Comparison of ENCODE assay signal across 8 mouse cellular contexts in the genomic region with DNA sequence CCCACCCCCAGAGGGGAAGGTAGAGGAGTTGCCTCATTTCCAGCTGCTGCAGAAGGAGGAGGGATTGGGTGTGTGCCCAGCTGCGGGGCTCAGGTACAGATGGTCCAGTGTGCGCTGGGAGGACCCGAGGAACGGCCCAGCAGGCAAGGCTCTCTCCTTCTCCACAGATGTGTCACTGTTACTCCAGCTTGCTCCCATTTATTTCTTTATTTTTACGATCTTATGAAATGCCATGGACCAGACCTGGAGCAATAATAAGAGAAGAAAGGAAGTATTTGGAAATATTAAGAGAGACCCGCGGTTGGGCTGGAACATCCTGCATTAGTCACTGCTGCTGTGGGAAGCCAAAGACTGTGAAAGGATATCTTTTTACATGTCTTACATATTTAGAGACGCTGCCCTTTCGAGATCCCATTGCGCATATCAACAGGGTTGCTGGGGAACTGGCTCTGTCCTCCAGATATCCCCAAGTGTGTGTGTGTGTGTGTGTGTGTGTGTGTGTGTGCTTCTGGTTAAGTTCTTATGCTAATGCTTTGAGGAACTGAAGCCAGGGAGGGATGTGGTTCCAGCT. TPM values are rescaled to one million over a fixed set of nuclear protein-coding genes. Genes with fewer than 3 reads are reported as not detected.
A peak's percentile ranks its signal among the peaks of the same experiment; 100 is the strongest.
DNase-seq lines count a peak whose midpoint lies in the region; ATAC-seq and TF ChIP-seq lines count a peak whose summit lies in the region.
"Had no signal": no experiment of that assay in that cellular context is flagged by ENCODE, and none has a peak within 500 bp of the region (broad histone marks: within the 10 kb centered on the region; RNA-seq: fewer than 3 reads in every experiment).

No protein-coding gene starts in this region.

- H3K4me3 ChIP-seq in spleen, adult 2 months (ENCODE audit: extremely low read depth, insufficient read depth, insufficient read length), result peak overlapping the region; percentile 19
- no peak overlapping the region for H3K4me3 ChIP-seq in limb, embryonic 13.5 days
- H3K4me3 ChIP-seq in stomach, postnatal 0 days (ENCODE audit: low read depth, low read length), result no peak overlapping the region
- H3K4me3 ChIP-seq: neural tube, embryonic 12.5 days had no signal

- DNase-seq in spleen, adult 2 months (ENCODE audit: low read depth in 1 of 2, low spot score in 2 of 2), result no peak
- DNase-seq in spleen, adult 12 weeks (ENCODE audit: low spot score), result no peak
- peak; percentile 77 for DNase-seq in gastrocnemius, adult 18-20 months (ENCODE audit: low spot score)
- no peak for DNase-seq in stomach, postnatal 0 days (ENCODE audit: low spot score)
- DNase-seq in right cerebral cortex, adult 2 months (ENCODE audit: low spot score in 2 of 2), result no peak
- DNase-seq in ovary, postnatal 36 days (ENCODE audit: low spot score), result no peak

- no peaks in the 10 kb centered on the region for H3K27me3 ChIP-seq in spleen, adult 2 months (ENCODE audit: control insufficient read depth, insufficient read depth, low read length)
- no peaks in the 10 kb centered on the region for H3K27me3 ChIP-seq in limb, embryonic 13.5 days
- no peaks in the 10 kb centered on the region for H3K27me3 ChIP-seq in stomach, postnatal 0 days (ENCODE audit: control insufficient read depth, insufficient read depth, low read length)
- H3K27me3 ChIP-seq: neural tube, embryonic 12.5 days had no signal

- no peak for TF ChIP-seq EP300 in stomach, postnatal 0 days (optimal IDR thresholded peaks at IDR 0.05)

- TF ChIP-seq CTCF in spleen, adult 2 months (IDR thresholded peaks at IDR 0.05; ENCODE audit: extremely low read depth, insufficient read depth, insufficient read length, insufficient replicate concordance), result no peak
- TF ChIP-seq CTCF in stomach, postnatal 0 days (IDR thresholded peaks at IDR 0.05; ENCODE audit: low read depth), result no peak

- H3K4me1 ChIP-seq in spleen, adult 2 months (ENCODE audit: control insufficient read depth, insufficient read depth, insufficient read length), result peaks cover 15% of the 10 kb centered on the region
- H3K4me1 ChIP-seq in limb, embryonic 13.5 days, result peaks cover 31% of the 10 kb centered on the region
- no peaks in the 10 kb centered on the region; the same call in 1 of the 2 replicates for H3K4me1 ChIP-seq in stomach, postnatal 0 days (replicated peaks; ENCODE audit: control insufficient read depth, insufficient read depth)
- H3K4me1 ChIP-seq: neural tube, embryonic 12.5 days had no signal

- H3K4me2 ChIP-seq in limb, embryonic 13.5 days (replicated peaks), result peak overlapping the region; percentile 41
- 0 out of 2 replicates have a peak overlapping the region, but pooled peaks have one; percentile 5 for H3K4me2 ChIP-seq in stomach, postnatal 0 days (replicated peaks; ENCODE audit: low read depth)
- H3K4me2 ChIP-seq: neural tube, embryonic 12.5 days had no signal

- H3K36me3 ChIP-seq in spleen, adult 2 months (ENCODE audit: control insufficient read depth, insufficient read depth, low read length), result no peaks in the 10 kb centered on the region
- H3K36me3 ChIP-seq in limb, embryonic 13.5 days, result no peaks in the 10 kb centered on the region
- no peaks in the 10 kb centered on the region for H3K36me3 ChIP-seq in stomach, postnatal 0 days (ENCODE audit: control insufficient read depth, insufficient read depth, low read length)
- H3K36me3 ChIP-seq: neural tube, embryonic 12.5 days had no signal

- 25% methylated on average over 10 of the region's 10 CpGs for WGBS in spleen, adult 2 months
- 11% methylated on average over 10 of the region's 10 CpGs for WGBS in limb, embryonic 13.5 days
- WGBS in stomach, postnatal 0 days, result 33% methylated on average over 10 of the region's 10 CpGs

- H3K9me3 ChIP-seq in limb, embryonic 13.5 days, result no peaks in the 10 kb centered on the region
- H3K9me3 ChIP-seq in stomach, postnatal 0 days (ENCODE audit: control insufficient read depth, low read length), result no peaks in the 10 kb centered on the region
- H3K9me3 ChIP-seq: neural tube, embryonic 12.5 days had no signal

- no peak for TF ChIP-seq POLR2A in spleen, adult 2 months (IDR thresholded peaks at IDR 0.05; ENCODE audit: low read depth, low read length)

- peak; percentile 91 for ATAC-seq in limb, embryonic 13.5 days (ENCODE audit: low FRiP score, low read depth)
- peak; percentile 62; the same call in 1 of the 2 replicates for ATAC-seq in stomach, postnatal 0 days (ENCODE audit: low FRiP score, low TSS enrichment)

- peak overlapping the region; percentile 62; the same call in 1 of the 2 replicates for H3K27ac ChIP-seq in spleen, adult 2 months (ENCODE audit: insufficient read depth, low read length)
- H3K27ac ChIP-seq in limb, embryonic 13.5 days, result peak overlapping the region; percentile 80
- H3K27ac ChIP-seq in stomach, postnatal 0 days (replicated peaks), result peak overlapping the region; percentile 78
- H3K27ac ChIP-seq: neural tube, embryonic 12.5 days had no signal

- H3K9ac ChIP-seq in limb, embryonic 13.5 days, result no peak overlapping the region
- H3K9ac ChIP-seq in stomach, postnatal 0 days (ENCODE audit: low read length), result no peak overlapping the region
- H3K9ac ChIP-seq: neural tube, embryonic 12.5 days had no signal

RNA-seq across cellular contexts. Expression of a gene that starts 58.9 kb away (rescaled TPM):
- 1.9 and 2.7 TPM in 2 replicates for polyA plus RNA-seq in spleen, adult 2 months (2012; rRNA removed)
- 10 to 100 TPM in 1 of 2 experiments, 1 to 10 TPM in 1; 8.5 to 10.1 TPM for total RNA-seq in gastrocnemius, adult 18-20 months (2021)
- polyA plus RNA-seq in limb, embryonic 13.5 days (2015; fragmentation: Nextera tagmentation; extraction: Ambion mirVana), result 26.2 and 27.3 TPM in 2 replicates
- polyA plus RNA-seq in stomach, postnatal 0 days (2015; fragmentation: Nextera tagmentation; extraction: Ambion mirVana), result 7.4 and 7.5 TPM in 2 replicates
